Mouse (Mus musculus): Measurements from ENCODE around the gene Hpse.

DNA sequence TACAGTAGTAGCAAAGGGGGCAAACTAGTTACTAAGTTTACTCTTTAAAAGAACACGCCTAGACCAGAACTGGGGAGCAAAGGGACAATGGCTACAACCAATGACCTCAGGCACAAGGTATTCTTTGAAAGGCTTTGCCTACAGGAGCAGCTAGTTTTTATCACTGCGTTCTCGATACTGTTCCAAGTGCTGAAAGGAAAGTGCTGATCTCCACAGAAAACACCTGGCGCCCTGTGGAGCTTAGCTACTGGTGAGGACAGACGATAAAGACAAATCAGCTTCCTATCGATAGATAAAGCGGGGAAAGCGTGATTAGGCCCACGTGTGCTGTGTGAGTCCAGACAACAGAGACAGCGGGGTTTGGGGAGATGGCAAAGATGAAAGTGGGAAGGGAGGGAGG lies 71.5 kb downstream of the Hpse start:
- no peak for TF ChIP-seq POU5F1 (IDR thresholded peaks at IDR 0.05; ENCODE audit: borderline replicate concordance, low read length)
- TF ChIP-seq CTCF (conservative IDR thresholded peaks at IDR 0.05; ENCODE audit: low read length) = no peak
- TF ChIP-seq NANOG (IDR thresholded peaks at IDR 0.05; ENCODE audit: borderline replicate concordance, low read length) = no peak

Data from E14TG2a.4 (cell line).